21 mouse cellular contexts compared by ENCODE assay signal in genomic region chr10:19329191-19329777, GRCm38 (mm10). TPM values are rescaled to one million over a fixed set of nuclear protein-coding genes. Genes with fewer than 3 reads are reported as not detected.
DNase-seq lines count a peak whose midpoint lies in the region; ATAC-seq lines count a peak whose summit lies in the region.
"Had no signal": no experiment of that assay in that cellular context is flagged by ENCODE, and none has a peak within 500 bp of the region (broad histone marks: within the 10 kb centered on the region; RNA-seq: fewer than 3 reads in every experiment).

No protein-coding gene starts in this region.

- H3K27ac ChIP-seq in hindbrain, embryonic 12.5 days = no peak overlapping the region
- H3K27ac ChIP-seq in hindbrain, embryonic 16.5 days (ENCODE audit: low read depth, low read length) = no peak overlapping the region
- no peak overlapping the region for H3K27ac ChIP-seq in forebrain, embryonic 11.5 days (ENCODE audit: low read depth, low read length)
- H3K27ac ChIP-seq in midbrain, embryonic 13.5 days = no peak overlapping the region
- no peak overlapping the region for H3K27ac ChIP-seq in heart, embryonic 10.5 days
- H3K27ac ChIP-seq: intestine, embryonic 15.5 days had no signal

- H3K9me3 ChIP-seq in hindbrain, embryonic 12.5 days (replicated peaks) = no peaks in the 10 kb centered on the region
- no peaks in the 10 kb centered on the region for H3K9me3 ChIP-seq in hindbrain, embryonic 16.5 days (ENCODE audit: control insufficient read depth, low read length)
- no peaks in the 10 kb centered on the region for H3K9me3 ChIP-seq in forebrain, embryonic 11.5 days (ENCODE audit: control insufficient read depth, low read length)
- no peaks in the 10 kb centered on the region for H3K9me3 ChIP-seq in midbrain, embryonic 13.5 days
- H3K9me3 ChIP-seq in heart, embryonic 10.5 days = no peaks in the 10 kb centered on the region
- H3K9me3 ChIP-seq: heart, embryonic 12.5 days; intestine, embryonic 15.5 days had no signal

- WGBS in hindbrain, embryonic 12.5 days = 19% methylated on average over 3 of the region's 3 CpGs
- WGBS in hindbrain, embryonic 16.5 days = 8% methylated on average over 3 of the region's 3 CpGs
- 7% methylated on average over 3 of the region's 3 CpGs for WGBS in forebrain, embryonic 11.5 days
- 7% methylated on average over 3 of the region's 3 CpGs for WGBS in midbrain, embryonic 13.5 days
- WGBS in heart, embryonic 10.5 days = 45% methylated on average over 3 of the region's 3 CpGs

- peak; percentile 80 for ATAC-seq in hindbrain, embryonic 12.5 days (ENCODE audit: low FRiP score)
- no peak for ATAC-seq in hindbrain, embryonic 16.5 days
- peak; percentile 99 for ATAC-seq in forebrain, embryonic 11.5 days (replicated peaks; ENCODE audit: low FRiP score)
- ATAC-seq in midbrain, embryonic 13.5 days = peak; percentile 87
- ATAC-seq: intestine, embryonic 15.5 days had no signal

- H3K4me2 ChIP-seq in hindbrain, embryonic 12.5 days (replicated peaks) = no peak overlapping the region
- H3K4me2 ChIP-seq in hindbrain, embryonic 16.5 days (ENCODE audit: low read length) = no peak overlapping the region
- H3K4me2 ChIP-seq in forebrain, embryonic 11.5 days (ENCODE audit: low read depth, low read length, severe bottlenecking) = no peak overlapping the region
- H3K4me2 ChIP-seq in midbrain, embryonic 13.5 days (replicated peaks) = no peak overlapping the region
- H3K4me2 ChIP-seq: heart, embryonic 12.5 days; intestine, embryonic 15.5 days had no signal

- H3K4me1 ChIP-seq in hindbrain, embryonic 12.5 days = no peaks in the 10 kb centered on the region
- H3K4me1 ChIP-seq in hindbrain, embryonic 16.5 days (ENCODE audit: control insufficient read depth, insufficient read depth, low read depth, low read length) = no peaks in the 10 kb centered on the region
- peaks cover 10% of the 10 kb centered on the region for H3K4me1 ChIP-seq in forebrain, embryonic 11.5 days (replicated peaks; ENCODE audit: control insufficient read depth, insufficient read depth, low read length)
- peaks cover 9% of the 10 kb centered on the region; the same call in 1 of the 2 replicates for H3K4me1 ChIP-seq in midbrain, embryonic 13.5 days (replicated peaks)
- H3K4me1 ChIP-seq in heart, embryonic 10.5 days = no peaks in the 10 kb centered on the region
- H3K4me1 ChIP-seq: heart, embryonic 12.5 days; intestine, embryonic 15.5 days had no signal

- H3K9ac ChIP-seq in hindbrain, embryonic 12.5 days = no peak overlapping the region
- no peak overlapping the region for H3K9ac ChIP-seq in hindbrain, embryonic 16.5 days (ENCODE audit: low read depth, low read length)
- no peak overlapping the region for H3K9ac ChIP-seq in forebrain, embryonic 11.5 days (ENCODE audit: low read length)
- H3K9ac ChIP-seq in midbrain, embryonic 13.5 days (replicated peaks) = no peak overlapping the region
- H3K9ac ChIP-seq: heart, embryonic 12.5 days; intestine, embryonic 15.5 days had no signal

- H3K36me3 ChIP-seq in hindbrain, embryonic 12.5 days = no peaks in the 10 kb centered on the region
- no peaks in the 10 kb centered on the region for H3K36me3 ChIP-seq in hindbrain, embryonic 16.5 days (ENCODE audit: control insufficient read depth, insufficient read depth, low read length)
- H3K36me3 ChIP-seq in forebrain, embryonic 11.5 days (ENCODE audit: control insufficient read depth, insufficient read depth, low read length) = no peaks in the 10 kb centered on the region
- H3K36me3 ChIP-seq in midbrain, embryonic 13.5 days = no peaks in the 10 kb centered on the region
- H3K36me3 ChIP-seq in heart, embryonic 10.5 days = no peaks in the 10 kb centered on the region
- H3K36me3 ChIP-seq: heart, embryonic 12.5 days; intestine, embryonic 15.5 days had no signal

- H3K4me3 ChIP-seq in hindbrain, embryonic 12.5 days = no peak overlapping the region
- no peak overlapping the region for H3K4me3 ChIP-seq in hindbrain, embryonic 16.5 days (ENCODE audit: low read length)
- no peak overlapping the region for H3K4me3 ChIP-seq in forebrain, embryonic 11.5 days (ENCODE audit: low read depth, low read length)
- H3K4me3 ChIP-seq in midbrain, embryonic 13.5 days (replicated peaks) = no peak overlapping the region
- no peak overlapping the region for H3K4me3 ChIP-seq in heart, embryonic 10.5 days
- H3K4me3 ChIP-seq: erythroblast, embryonic 14.5 days; heart, embryonic 12.5 days; intestine, embryonic 15.5 days had no signal

- DNase-seq in ZHBTc4 (ENCODE audit: low read depth, low spot score) = peak; percentile 27
- peak; percentile 68 for DNase-seq in forebrain, embryonic 11.5 days (ENCODE audit: low spot score)
- no peak for DNase-seq in spleen, postnatal 4 days (ENCODE audit: low spot score in 2 of 2)
- DNase-seq in heart, embryonic 10.5 days (ENCODE audit: low spot score) = no peak
- no peak for DNase-seq in spleen, postnatal 14 days (ENCODE audit: low spot score in 2 of 2)
- DNase-seq: adrenal gland, postnatal 36 days; cerebellum, adult 9-10 months; gastrocnemius, postnatal 36 days; layer of hippocampus, postnatal 36 days; left cerebral cortex, postnatal 4 days; lung, adult 18-20 months; right cerebral cortex, postnatal 25 days; thymus, postnatal 4 days had no signal

- H3K27me3 ChIP-seq in hindbrain, embryonic 12.5 days = peaks cover 19% of the 10 kb centered on the region
- H3K27me3 ChIP-seq in hindbrain, embryonic 16.5 days (replicated peaks; ENCODE audit: control insufficient read depth, insufficient read depth, low read length) = peaks cover 5% of the 10 kb centered on the region
- H3K27me3 ChIP-seq in forebrain, embryonic 11.5 days (ENCODE audit: control insufficient read depth, insufficient read depth, low read length) = peaks cover 15% of the 10 kb centered on the region
- peaks cover 39% of the 10 kb centered on the region for H3K27me3 ChIP-seq in midbrain, embryonic 13.5 days
- H3K27me3 ChIP-seq in heart, embryonic 10.5 days (ENCODE audit: insufficient read depth, poor library complexity, severe bottlenecking) = no peaks in the 10 kb centered on the region
- H3K27me3 ChIP-seq: heart, embryonic 12.5 days; intestine, embryonic 15.5 days had no signal

RNA-seq across cellular contexts. Expression of gene Olig3, which starts 27.0 kb away (rescaled TPM):
- 40.8 and 46.1 TPM in 2 replicates for polyA plus RNA-seq in hindbrain, embryonic 12.5 days (2016; fragmentation: Nextera tagmentation; extraction: Ambion mirVana)
- polyA plus RNA-seq in hindbrain, embryonic 16.5 days (2015; fragmentation: Nextera tagmentation; extraction: Ambion mirVana) = 5.0 and 6.7 TPM in 2 replicates
- polyA plus RNA-seq in forebrain, embryonic 11.5 days (2014; fragmentation: Nextera tagmentation; extraction: Ambion mirVana) = 23.8 and 26.8 TPM in 2 replicates
- 9.3 and 25.7 TPM in 2 replicates for polyA plus RNA-seq in midbrain, embryonic 13.5 days (2015; fragmentation: Nextera tagmentation; extraction: Ambion mirVana)
- not detected in 2 replicates for polyA plus RNA-seq in heart, embryonic 10.5 days (2016; fragmentation: Nextera tagmentation; extraction: Ambion mirVana)
- polyA plus RNA-seq: erythroblast, embryonic 14.5 days; intestine, embryonic 15.5 days; kidney, embryonic 16.5 days; liver, adult 2 months had no signal

Comparison
In these comparisons a context has a peak if more than half of its experiments do, and no peak if none do; other contexts are left out.
1. DNase-seq: peak in ZHBTc4 (single experiment) and forebrain, embryonic 11.5 days (single experiment); none in spleen, postnatal 4 days (0 of 2), heart, embryonic 10.5 days (single experiment) and spleen, postnatal 14 days (0 of 2).